Mouse (Mus musculus) testis, adult 2 months (tissue): ENCODE measurements around the gene Med26.

Source experiments
- CTCF ChIP-seq: fragments of 200-500 bp; IDR thresholded peaks from 2 replicates; pipeline ENCODE4 v1.5.1; 2012; ENCODE audit warnings: low read depth, mild to moderate bottlenecking, inconsistent platforms, low read length, moderate library complexity; ENCODE audit not compliant: control insufficient read depth, insufficient read depth, insufficient replicate concordance
- POLR2A ChIP-seq: fragments of 200-500 bp; IDR thresholded peaks from 2 replicates; pipeline ENCODE4 v1.6.1; 2012; ENCODE audit warnings: low read depth, mild to moderate bottlenecking, inconsistent platforms, low read length, moderate library complexity; ENCODE audit not compliant: control insufficient read depth

DNA sequence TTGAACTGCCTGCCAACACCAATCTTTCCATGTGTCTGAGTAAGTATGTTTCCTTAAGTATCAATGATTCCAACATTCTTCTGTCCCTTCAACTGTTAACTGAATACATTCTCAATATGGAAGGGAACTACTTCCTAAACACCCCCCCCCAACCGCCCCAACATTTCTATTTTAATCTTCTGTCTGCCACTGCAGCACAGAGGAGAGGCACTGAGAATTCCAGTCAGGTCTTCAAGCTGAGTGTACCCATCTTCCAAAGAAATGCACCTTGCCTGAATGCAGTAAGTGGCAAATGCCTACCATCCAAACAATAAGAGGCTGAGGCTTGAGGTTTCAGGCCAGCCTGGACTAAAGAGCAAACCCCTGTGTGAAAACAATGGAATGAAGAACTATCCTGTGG is 16.0 kb downstream of the Med26 start:
- no peak for TF ChIP-seq CTCF
- no peak for TF ChIP-seq POLR2A
